Mouse (Mus musculus): ENCODE data around the gene Asf1b.

Asf1b gene

GRCm38 (mm10) chr8:83955106-83955957 is at the start of gene Asf1b, which contains the start of gene Gm10644:
TSS of gene Asf1b (plus strand) at chr8:83955507.
TSS of gene Gm10644 (minus strand) at chr8:83955205.
- in situ Hi-C loops (cut with MboI, MseI), result loop anchor here in 1 of 2 experiments (5.0 kb wide), 1 partner anchor 173 kb away; no protein-coding TSS in a partner anchor

GRCm38 (mm10) chr8:83908583-83908982 is 46.7 kb upstream of the Asf1b start:
- in situ Hi-C loops (cut with MboI, MseI), result no loop called here

GRCm38 (mm10) chr8:83909311-83909710 is 46.0 kb upstream of the Asf1b start:
- in situ Hi-C loops (cut with MboI, MseI), result no loop called here

- in situ Hi-C loops (cut with MboI, MseI), result no loop called here
Measured at GRCm38 (mm10) chr8:83911809-83912731, 43.2 kb upstream of the Asf1b start.

GRCm38 (mm10) chr8:83914232-83914631 is 41.1 kb upstream of the Asf1b start:
- in situ Hi-C loops (cut with MboI, MseI), result no loop called here

GRCm38 (mm10) chr8:83914860-83915259 is 40.4 kb upstream of the Asf1b start:
- in situ Hi-C loops (cut with MboI, MseI), result no loop called here

GRCm38 (mm10) chr8:83916015-83916414 is 39.3 kb upstream of the Asf1b start:
- in situ Hi-C loops (cut with MboI, MseI), result no loop called here

GRCm38 (mm10) chr8:83917566-83917965 is 37.7 kb upstream of the Asf1b start:
- in situ Hi-C loops (cut with MboI, MseI), result no loop called here

- in situ Hi-C loops (cut with MboI, MseI), result no loop called here
Measured at GRCm38 (mm10) chr8:83921558-83921957, 33.7 kb upstream of the Asf1b start.

- in situ Hi-C loops (cut with MboI, MseI), result no loop called here
Measured at GRCm38 (mm10) chr8:83922727-83923126, 32.6 kb upstream of the Asf1b start.

- in situ Hi-C loops (cut with MboI, MseI), result no loop called here
Measured at GRCm38 (mm10) chr8:83924585-83924984, 30.7 kb upstream of the Asf1b start.

- in situ Hi-C loops (cut with MboI, MseI), result no loop called here
Measured at GRCm38 (mm10) chr8:83926266-83926665, 29.0 kb upstream of the Asf1b start.

GRCm38 (mm10) chr8:83934222-83934621 is 21.1 kb upstream of the Asf1b start:
- in situ Hi-C loops (cut with MboI, MseI), result loop anchor here in 1 of 2 experiments (10.0 kb wide), 1 partner anchor 949 kb away; no protein-coding TSS in a partner anchor

- in situ Hi-C loops (cut with MboI, MseI), result loop anchor here in 1 of 2 experiments (10.0 kb wide), 1 partner anchor 950 kb away; no protein-coding TSS in a partner anchor
Measured at GRCm38 (mm10) chr8:83934994-83935393, 20.3 kb upstream of the Asf1b start.

GRCm38 (mm10) chr8:83935435-83935834 is 19.9 kb upstream of the Asf1b start:
- in situ Hi-C loops (cut with MboI, MseI), result loop anchor here in 1 of 2 experiments (10.0 kb wide), 1 partner anchor 951 kb away; no protein-coding TSS in a partner anchor

- in situ Hi-C loops (cut with MboI, MseI), result loop anchor here in 1 of 2 experiments (10.0 kb wide), 1 partner anchor 953 kb away; no protein-coding TSS in a partner anchor
Measured at GRCm38 (mm10) chr8:83937645-83938044, 17.7 kb upstream of the Asf1b start.

- in situ Hi-C loops (cut with MboI, MseI), result loop anchor here in 1 of 2 experiments (10.0 kb wide), 1 partner anchor 954 kb away; no protein-coding TSS in a partner anchor
Measured at GRCm38 (mm10) chr8:83938330-83938729, 17.0 kb upstream of the Asf1b start.

- in situ Hi-C loops (cut with MboI, MseI), result loop anchor here in 1 of 2 experiments (10.0 kb wide), 1 partner anchor 1776 kb away; no protein-coding TSS in a partner anchor
Measured at GRCm38 (mm10) chr8:83941066-83941677, 14.1 kb upstream of the Asf1b start.

- in situ Hi-C loops (cut with MboI, MseI), result loop anchor here in 1 of 2 experiments (10.0 kb wide), 1 partner anchor 1778 kb away; no protein-coding TSS in a partner anchor
Measured at GRCm38 (mm10) chr8:83942446-83942845, 12.9 kb upstream of the Asf1b start.

- in situ Hi-C loops (cut with MboI, MseI), result loop anchor here in 1 of 2 experiments (10.0 kb wide), 1 partner anchor 1781 kb away; no protein-coding TSS in a partner anchor
Measured at GRCm38 (mm10) chr8:83945540-83945939, 9.8 kb upstream of the Asf1b start.

- in situ Hi-C loops (cut with MboI, MseI), result loop anchor here in 1 of 2 experiments (5.0 kb wide), 1 partner anchor 172 kb away; no protein-coding TSS in a partner anchor
Measured at GRCm38 (mm10) chr8:83954749-83955105, 580 bp upstream of the Asf1b start.

All from T-helper 17 cell (primary cell).